9 mouse cellular contexts compared by ENCODE assay signal in the genomic region with DNA sequence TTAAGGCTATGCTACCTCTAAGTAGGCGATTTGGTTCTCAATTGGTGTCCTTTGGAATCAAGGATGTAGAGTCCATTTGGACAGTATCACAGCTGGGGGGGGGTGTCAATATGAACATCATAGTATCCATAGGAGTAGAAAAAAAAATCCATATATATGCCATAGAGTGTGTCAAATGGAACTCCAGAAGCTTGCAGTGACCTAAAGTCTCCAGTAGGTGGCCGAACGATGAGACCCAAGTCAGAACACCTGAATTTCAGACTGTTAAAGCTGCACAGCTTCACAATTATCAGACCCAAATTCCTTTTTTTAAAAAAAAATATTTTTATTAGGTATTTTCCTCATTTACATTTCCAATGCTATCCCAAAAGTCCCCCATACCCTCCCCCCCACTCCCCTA. TPM values are rescaled to one million over a fixed set of nuclear protein-coding genes. Genes with fewer than 3 reads are reported as not detected.
DNase-seq lines count a peak whose midpoint lies in the region; ATAC-seq and TF ChIP-seq lines count a peak whose summit lies in the region.
"Had no signal": no experiment of that assay in that cellular context is flagged by ENCODE, and none has a peak within 500 bp of the region (broad histone marks: within the 10 kb centered on the region; RNA-seq: fewer than 3 reads in every experiment).

No protein-coding gene starts in this region.

- no peak overlapping the region for H3K4me3 ChIP-seq in heart, adult 2 months
- H3K4me3 ChIP-seq in lung, embryonic 14.5 days (ENCODE audit: low read depth, low read length): no peak overlapping the region

- no peak for TF ChIP-seq POLR2A in heart, adult 2 months (IDR thresholded peaks at IDR 0.05; ENCODE audit: insufficient read depth, low read depth, low read length)

- no peaks in the 10 kb centered on the region for H3K9me3 ChIP-seq in lung, embryonic 14.5 days (ENCODE audit: low read depth, low read length)

- ATAC-seq in lung, embryonic 14.5 days (ENCODE audit: insufficient read depth): no peak

- H3K4me1 ChIP-seq in heart, adult 2 months (ENCODE audit: control insufficient read depth, insufficient read depth, low read length): no peaks in the 10 kb centered on the region
- H3K4me1 ChIP-seq in lung, embryonic 14.5 days (ENCODE audit: insufficient read depth): no peaks in the 10 kb centered on the region

- no peak for TF ChIP-seq EP300 in heart, adult 2 months (IDR thresholded peaks at IDR 0.05; ENCODE audit: insufficient read depth, low read depth, low read length)

- DNase-seq in heart, adult 2 months: no peak
- DNase-seq in heart, adult 11 months: no peak
- peak; percentile 59 for DNase-seq in lung, embryonic 14.5 days
- no peak for DNase-seq in lung, postnatal 10 days
- DNase-seq in R1 (ENCODE audit: low read depth, low spot score): peak; percentile 50
- peak; percentile 7 for DNase-seq in induced T-regulatory cell, adult 2 months (ENCODE audit: low read depth)
- no peak for DNase-seq in natural killer cell, adult 2 months (ENCODE audit: low spot score in 2 of 2)
- no peak for DNase-seq in thymus, postnatal 10 days (ENCODE audit: low spot score in 2 of 2)
- DNase-seq: right cerebral cortex, postnatal 4 days had no signal

- peaks cover 4% of the 10 kb centered on the region; the same call in 1 of the 2 replicates for H3K27me3 ChIP-seq in heart, adult 2 months (ENCODE audit: control insufficient read depth, insufficient read depth, low read length)
- peaks cover 23% of the 10 kb centered on the region for H3K27me3 ChIP-seq in lung, embryonic 14.5 days (ENCODE audit: insufficient read depth, low read length)

- no peaks in the 10 kb centered on the region for H3K79me2 ChIP-seq in heart, adult 2 months (replicated peaks; ENCODE audit: control insufficient read depth, insufficient read depth, low read length)

- no peak overlapping the region for H3K9ac ChIP-seq in heart, adult 2 months (ENCODE audit: low read depth, low read length)
- no peak overlapping the region for H3K9ac ChIP-seq in lung, embryonic 14.5 days

- intact Hi-C loops in heart, adult 2 months (cut with DNase I): loop anchor here (5.0 kb wide), 1 partner anchor 113 kb away; no protein-coding TSS in a partner anchor

- TF ChIP-seq CTCF in heart, adult 2 months (IDR thresholded peaks at IDR 0.05): peak; percentile 59
- TF ChIP-seq CTCF in lung, embryonic 14.5 days (IDR thresholded peaks at IDR 0.05; ENCODE audit: low read depth): peak; percentile 55

- H3K4me2 ChIP-seq in lung, embryonic 14.5 days: no peak overlapping the region

- no peak overlapping the region for H3K27ac ChIP-seq in heart, adult 2 months
- no peak overlapping the region for H3K27ac ChIP-seq in lung, embryonic 14.5 days (ENCODE audit: low read depth)

- H3K36me3 ChIP-seq in heart, adult 2 months (ENCODE audit: control insufficient read depth, insufficient read depth, low read length): no peaks in the 10 kb centered on the region
- no peaks in the 10 kb centered on the region for H3K36me3 ChIP-seq in lung, embryonic 14.5 days (ENCODE audit: insufficient read depth)

- WGBS in heart, adult 2 months: 63% methylated on average over 3 of the region's 3 CpGs
- 56% methylated on average over 3 of the region's 3 CpGs for WGBS in lung, embryonic 14.5 days

RNA-seq across cellular contexts. Expression of a gene that starts 3.3 kb away (rescaled TPM):
- 1 to 10 TPM in 1 of 2 experiments, under 1 TPM in 1; 0.94 to 1.7 TPM for total RNA-seq in heart, adult 2 months (2021)
- polyA plus RNA-seq in heart, adult 2 months (2012; rRNA removed): 0.35 and 0.79 TPM in 2 replicates
- polyA plus RNA-seq in lung, embryonic 14.5 days (2014; fragmentation: Nextera tagmentation; extraction: Ambion mirVana): 10.5 and 12.5 TPM in 2 replicates

Comparison
In these comparisons a context has a peak if more than half of its experiments do, and no peak if none do; other contexts are left out.
1. DNase-seq: peak in lung, embryonic 14.5 days (single experiment), R1 (single experiment) and induced T-regulatory cell, adult 2 months (single experiment); none in heart, adult 2 months (0 of 2), heart, adult 11 months (single experiment), lung, postnatal 10 days (single experiment), natural killer cell, adult 2 months (0 of 2) and thymus, postnatal 10 days (0 of 2).